Mouse (Mus musculus) E14TG2a.4 (cell line): ENCODE results near the gene Spdye4a.

Experiments used
- CTCF ChIP-seq: conservative IDR thresholded peaks from 2 replicates; pipeline ENCODE4 v1.5.1; 2014; ENCODE audit warnings: low read length
- NANOG ChIP-seq: IDR thresholded peaks from 2 replicates; pipeline ENCODE4 v1.6.1; 2014; ENCODE audit warnings: borderline replicate concordance, low read length, mixed read lengths

DNA sequence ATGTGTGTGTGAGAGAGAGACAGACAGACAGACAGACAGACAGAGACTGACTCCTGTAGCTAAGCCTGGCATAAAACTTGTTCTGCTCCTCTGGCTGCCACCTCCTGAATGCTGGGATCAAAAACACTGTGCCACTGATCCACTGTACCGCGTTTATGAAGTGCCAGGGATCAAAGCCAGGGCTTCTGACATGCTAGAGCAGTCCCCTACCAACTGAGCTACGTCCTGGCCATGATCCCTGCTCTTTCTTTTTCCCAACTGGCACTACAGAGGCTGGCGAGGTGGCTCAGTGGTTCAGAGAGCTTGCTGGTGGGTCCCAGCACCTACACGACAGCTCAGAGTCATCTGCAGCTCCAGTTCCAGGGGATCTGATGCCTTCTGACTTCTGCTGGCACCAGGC, 49.1 kb upstream of the Spdye4a start:
- no peak for TF ChIP-seq CTCF
- no peak for TF ChIP-seq NANOG
